Mouse (Mus musculus) gastrocnemius, postnatal 36 days (tissue): ENCODE data around the gene Tcf7l1. TPM values are rescaled to one million over a fixed set of nuclear protein-coding genes. Genes with fewer than 3 reads are reported as not detected.

Source experiments
- DNase-seq, 2 experiments: peaks; one replicate each; pipeline ENCODE4 v3.0.0; 2022
- intact Hi-C: fragments of 180-260 bp; cut with DNase I; formaldehyde crosslinking; loops from one replicate; pipeline ENCODE4 v1.15.1; 2025
- total RNA-seq, 2 experiments: library from RNA; stranded (reverse); gene quantifications; 2 replicates each; pipeline ENCODE4 v1.2.3; 2021

Gene Tcf7l1
- total RNA-seq, 2 experiments from 2014 or later, result 4.0 to 5.7 TPM

DNA sequence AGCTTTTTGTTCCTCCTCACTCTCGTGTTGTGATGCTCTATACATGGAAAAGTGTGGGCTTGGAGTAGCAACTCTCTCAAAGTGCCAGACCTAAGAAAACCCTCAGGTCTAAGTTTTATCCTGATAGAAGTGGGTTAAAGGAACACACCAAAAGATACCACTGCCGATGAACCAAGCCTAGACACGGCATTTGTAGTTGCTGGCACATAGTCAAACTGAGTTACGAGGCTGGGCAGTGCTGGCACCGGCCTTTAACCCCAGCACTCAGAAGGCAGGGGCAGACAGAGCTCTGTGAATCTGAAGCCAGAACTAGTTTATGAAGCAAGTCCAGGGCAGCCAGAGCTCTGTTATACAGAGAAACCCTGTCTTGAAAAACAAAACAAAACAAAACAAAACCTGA lies 181.4 kb downstream of the Tcf7l1 start:
- intact Hi-C loops, result no loop called here
- no peak for DNase-seq

DNA sequence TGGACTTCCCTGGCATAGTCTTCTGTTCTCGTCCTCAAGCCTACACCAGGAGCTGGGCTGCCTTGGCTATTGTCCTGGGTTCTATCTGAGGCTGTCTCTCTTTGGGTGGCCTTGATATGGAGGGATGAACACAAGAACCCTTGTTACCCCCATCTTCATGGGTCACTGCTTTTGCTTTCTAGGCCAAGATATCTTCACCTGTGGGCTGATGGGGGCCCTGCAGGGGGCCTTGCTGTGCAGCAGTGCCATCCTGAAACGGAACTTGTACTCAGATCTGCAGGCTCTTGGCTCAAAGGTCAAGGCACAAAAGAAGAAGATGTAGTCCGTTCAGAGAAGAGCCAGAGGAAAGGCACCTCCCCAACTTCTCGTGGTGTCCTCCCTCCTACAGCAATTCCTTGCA lies 182.0 kb downstream of the Tcf7l1 start:
- DNase-seq, result no peak
- intact Hi-C loops, result no loop called here

DNA sequence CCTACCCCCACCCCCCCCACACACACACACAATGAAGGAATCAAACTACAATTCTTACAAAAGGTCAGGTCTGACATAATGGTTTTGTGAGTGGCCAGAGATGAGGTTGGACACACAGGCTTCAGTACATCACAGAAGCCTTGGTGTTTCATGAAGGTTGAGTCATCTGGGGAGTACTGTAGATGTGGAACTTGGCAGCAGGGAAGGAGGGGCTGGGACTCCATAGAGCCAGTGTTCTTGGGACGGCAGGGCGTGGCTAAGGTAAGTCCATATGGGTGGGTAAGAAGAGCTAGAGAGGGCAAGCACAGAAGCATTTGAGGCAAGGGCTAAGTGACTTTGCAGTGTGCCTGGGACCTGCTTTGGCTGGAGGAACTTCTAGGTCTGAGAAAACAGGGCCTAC lies 185.0 kb downstream of the Tcf7l1 start:
- intact Hi-C loops, result no loop called here
- no peak for DNase-seq

DNA sequence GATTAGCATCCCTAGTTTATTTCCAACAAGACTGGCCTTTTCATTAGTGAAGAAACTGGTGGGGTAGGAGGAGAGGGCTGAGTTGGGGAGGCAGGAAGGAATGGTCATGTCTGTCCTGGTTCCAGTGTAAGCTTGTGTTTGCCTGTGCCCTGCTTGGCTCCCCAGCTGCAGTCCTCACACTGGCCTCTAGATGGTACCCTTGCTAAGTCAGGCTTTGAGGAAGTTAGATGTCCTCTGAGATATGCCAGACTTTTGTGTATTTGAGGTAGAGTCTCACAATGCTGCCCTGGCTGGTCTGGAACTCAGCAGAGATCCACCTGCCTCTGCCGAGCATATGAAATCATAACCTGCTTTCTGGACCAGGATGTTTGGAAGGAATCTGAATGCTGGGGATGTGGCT lies 187.3 kb downstream of the Tcf7l1 start:
- intact Hi-C loops, result no loop called here
- DNase-seq, result peak; percentile 71 to 74

DNA sequence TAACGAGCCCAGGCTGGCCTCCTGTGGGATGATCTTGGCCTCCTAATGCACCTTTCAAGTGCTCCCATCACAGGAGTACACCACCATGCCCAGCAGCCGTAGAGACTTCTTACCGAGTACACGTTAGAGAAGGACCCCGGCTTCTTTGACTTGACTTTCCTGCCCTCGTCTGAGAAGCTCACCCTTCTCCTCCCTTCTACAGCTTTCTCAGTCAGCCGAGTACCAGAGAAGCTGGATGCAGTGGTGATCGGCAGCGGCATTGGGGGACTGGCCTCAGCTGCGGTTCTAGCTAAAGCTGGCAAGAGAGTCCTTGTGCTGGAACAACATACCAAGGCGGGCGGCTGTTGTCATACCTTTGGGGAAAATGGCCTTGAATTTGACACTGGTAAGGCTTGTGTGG lies 188.3 kb downstream of the Tcf7l1 start:
- DNase-seq, result no peak
- intact Hi-C loops, result no loop called here

DNA sequence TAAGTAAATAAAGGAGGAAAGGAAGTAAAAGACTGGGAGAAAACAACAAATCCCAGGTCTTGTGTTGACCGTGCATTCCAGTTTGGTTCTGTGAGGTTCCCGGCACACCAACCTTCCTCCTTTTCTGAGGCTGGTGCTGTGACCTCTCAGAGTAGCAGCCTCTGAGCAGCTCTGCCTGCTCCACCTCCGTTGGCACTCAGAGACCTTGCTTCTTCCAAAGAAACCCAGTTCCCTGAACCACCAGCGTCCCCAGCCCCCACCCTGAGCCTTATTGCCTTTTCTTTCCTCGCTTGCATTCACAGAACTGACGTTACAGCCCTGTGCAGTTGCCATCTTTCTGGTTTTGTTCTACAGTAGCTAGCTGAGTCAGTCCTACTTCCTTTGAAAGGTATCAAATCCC lies 188.8 kb downstream of the Tcf7l1 start:
- intact Hi-C loops, result no loop called here
- DNase-seq, result no peak

DNA sequence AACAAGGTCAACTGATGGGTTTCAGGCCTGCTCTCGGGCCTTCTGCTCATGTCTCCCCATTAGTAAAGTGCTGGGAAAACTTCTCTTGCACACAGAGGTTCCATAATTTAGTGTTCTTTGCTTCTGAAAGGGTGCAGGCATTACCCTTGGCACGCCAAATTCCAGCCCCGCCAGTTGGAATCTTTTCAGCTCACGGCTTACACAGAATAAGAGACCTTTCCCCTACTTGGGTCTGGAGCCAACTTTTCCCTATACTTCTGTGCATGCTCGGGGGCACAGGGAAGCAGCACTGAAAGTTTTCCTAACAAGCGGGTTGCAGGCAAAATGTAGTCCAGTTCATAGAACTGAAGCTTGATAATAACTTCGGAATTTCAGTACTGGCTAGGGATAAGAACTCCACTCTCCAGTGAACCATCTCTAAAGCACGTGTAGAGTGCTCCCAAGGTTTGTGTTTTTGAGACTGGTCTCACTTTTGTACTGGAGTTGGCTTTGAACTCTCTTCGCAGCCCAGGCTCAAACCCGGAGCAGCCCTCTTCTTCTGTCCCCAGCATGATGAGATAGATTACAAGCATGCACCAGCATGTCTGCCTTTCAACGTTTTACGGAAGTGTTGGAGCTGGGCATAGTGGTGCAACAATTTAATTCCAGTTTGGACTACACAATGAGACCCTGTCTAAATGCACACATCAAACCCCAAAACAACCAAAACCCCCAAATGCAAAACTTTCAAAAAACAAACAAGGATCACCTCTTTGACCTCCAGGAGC lies 190.1 kb downstream of the Tcf7l1 start:
- DNase-seq, result peak in 1 of 2 experiments; percentile 25

DNA sequence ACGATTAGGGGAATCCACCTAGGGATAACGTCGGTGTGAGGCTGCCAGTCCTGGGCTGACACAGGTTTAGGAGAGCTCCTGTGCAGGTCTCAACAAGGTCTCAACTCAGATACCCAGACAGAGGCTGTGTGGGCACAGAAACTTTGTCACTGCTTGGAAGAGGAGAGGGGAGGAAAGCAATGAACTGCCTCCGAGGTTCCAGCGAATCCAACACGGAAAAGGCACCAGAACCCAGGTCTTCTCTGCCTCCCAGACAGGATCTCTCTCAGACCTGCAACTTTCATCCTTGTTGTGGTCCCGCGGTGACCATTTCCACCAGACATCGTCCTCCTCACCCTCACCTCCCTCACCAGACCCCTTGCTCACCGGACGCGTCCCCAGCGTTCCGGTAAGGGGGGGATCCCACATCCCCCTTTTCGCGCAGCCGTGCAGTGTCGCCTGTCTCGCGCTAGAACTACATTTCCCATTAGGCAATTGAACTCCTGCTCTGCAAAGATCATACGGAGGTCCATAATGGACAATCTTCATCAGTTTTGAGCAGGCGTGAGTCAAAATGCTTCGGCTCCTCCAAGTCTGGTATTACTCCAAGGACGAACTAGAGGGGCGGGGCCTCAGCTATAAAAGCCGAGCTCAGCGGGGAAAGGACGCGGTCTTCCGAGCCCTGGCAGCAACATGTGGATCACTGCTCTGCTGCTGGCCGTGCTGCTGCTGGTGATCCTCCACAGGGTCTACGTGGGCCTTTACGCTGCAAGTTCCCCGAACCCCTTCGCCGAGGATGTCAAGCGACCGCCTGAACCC lies 190.9 kb downstream of the Tcf7l1 start, which contains the start of the genes Elmod3 and Retsat:
Gene Elmod3 (minus strand): TSS at position 458 of the 798 bp plus-strand sequence.
Gene Retsat (plus strand): TSS at position 520 of the 798 bp plus-strand sequence.
- intact Hi-C loops, result no loop called here
- peak; percentile 93 to 94 for DNase-seq

More for the DNA sequence above, 190.1 kb downstream of the Tcf7l1 start:
- intact Hi-C loops, result no loop called here

DNA sequence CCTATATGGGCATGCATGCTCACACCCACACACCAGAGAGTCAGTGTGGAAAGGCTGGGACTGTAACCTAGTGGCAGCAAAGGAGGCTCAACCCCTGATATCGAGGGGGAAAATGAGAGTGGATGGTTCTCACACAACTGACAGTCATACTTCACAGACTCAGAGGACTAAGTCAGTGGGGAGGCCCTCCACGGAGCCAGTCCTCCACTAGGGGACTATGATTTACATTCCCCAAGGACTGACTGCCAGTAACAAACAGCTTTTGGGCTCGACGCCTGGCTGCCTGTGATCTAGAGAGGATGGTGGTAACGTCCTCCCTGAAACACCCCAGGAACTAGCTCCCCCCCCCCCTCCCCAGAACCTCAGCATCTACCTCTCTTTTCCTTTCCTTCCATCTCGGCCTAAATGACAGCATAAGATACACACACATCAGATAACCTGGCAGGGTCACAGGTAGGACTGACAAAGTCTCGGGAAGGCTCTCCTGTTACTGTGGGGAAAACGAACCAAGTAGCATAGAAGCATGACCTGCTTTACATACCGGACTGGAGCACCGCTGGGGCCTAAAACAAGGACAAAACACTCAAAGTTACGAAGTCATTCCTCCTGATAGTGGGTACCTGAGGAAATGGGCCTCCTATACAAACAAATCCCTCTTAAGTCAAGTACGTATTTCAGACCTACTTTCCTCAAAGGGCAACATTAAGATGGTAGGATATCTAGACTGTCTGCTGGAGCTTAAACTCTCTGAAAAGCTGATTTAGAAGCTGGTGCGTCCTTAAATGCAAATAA lies 191.8 kb downstream of the Tcf7l1 start:
- intact Hi-C loops, result no loop called here
- no peak for DNase-seq

DNA sequence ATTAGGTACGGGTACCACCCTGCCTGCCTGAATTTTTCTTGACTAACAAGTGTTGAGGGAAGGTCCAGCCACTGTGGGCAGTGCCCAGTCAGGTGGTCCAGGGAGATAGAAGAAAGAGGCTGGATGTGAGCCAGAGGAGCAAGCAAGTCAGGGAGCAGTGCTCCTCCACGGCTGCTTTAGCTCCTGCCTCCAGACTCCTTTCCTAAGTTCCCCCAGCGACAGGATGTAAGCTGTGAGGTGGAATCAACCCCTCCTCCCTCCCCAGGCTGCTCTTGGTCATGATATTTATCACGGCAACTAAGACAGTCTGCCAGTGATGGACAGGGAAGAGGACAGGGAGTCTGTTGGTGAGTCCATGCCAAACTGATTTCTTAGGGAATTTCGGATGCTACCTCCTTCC lies 195.1 kb downstream of the Tcf7l1 start:
- intact Hi-C loops, result no loop called here

DNA sequence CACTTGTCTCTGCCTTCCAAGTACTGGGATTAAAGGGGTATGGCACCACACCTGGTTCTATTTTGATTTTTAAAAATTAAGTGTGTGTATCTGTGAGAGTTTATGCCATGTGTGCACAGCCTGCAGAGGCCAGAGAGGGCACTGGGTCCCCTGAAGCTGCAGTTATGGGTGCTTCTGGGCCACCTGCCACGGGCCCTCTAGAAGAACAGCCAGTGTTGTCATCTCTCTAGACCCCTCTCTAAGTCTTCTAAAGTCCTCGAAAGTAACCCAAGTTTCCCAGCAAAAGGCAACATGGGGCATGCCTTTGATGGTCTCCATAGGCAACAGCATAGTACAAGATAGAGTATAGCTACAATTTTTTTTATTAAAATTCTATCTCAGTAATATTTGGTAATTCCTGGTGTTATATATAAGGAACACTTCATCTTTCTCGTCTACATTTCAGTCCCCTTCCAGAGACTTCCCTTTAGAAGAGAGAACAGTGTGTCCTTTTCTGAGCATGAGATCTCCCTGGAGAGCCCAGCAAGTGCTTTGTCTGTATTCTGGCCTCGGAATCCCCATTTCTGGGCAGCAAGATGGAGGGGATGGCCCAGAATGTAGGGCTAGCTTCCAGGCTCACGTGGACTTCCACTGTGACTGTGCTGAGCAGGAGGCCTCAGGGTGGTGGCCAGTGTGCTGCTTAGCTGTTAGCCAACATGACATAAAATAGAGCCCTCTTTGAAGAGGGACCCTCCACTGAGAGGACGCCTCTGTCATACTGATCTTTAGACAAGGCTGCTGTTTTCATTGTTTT lies 195.8 kb downstream of the Tcf7l1 start:
- peak; percentile 47 to 66 for DNase-seq
- intact Hi-C loops, result no loop called here

More for the DNA sequence above, 195.1 kb downstream of the Tcf7l1 start:
- no peak for DNase-seq

DNA sequence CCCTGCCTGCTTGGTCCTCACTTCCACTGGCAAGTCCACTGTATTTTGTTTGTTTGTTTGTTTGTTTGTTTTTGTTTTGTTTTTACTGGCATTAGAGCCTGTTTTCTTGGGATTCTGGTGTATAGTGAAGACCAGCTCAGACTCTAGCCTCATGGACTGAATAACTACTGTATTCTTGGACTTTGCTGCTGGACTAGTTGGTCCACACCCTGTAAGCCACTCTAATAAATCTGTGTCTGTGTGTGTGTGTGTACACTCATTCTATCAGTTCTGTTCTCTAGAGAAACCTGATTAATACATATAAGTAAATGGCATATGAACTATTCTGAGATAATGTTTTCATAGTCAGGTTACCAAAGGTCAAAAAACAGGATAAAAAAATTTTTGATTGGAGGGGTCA lies 198.9 kb downstream of the Tcf7l1 start:
- DNase-seq, result no peak
- intact Hi-C loops, result no loop called here

DNA sequence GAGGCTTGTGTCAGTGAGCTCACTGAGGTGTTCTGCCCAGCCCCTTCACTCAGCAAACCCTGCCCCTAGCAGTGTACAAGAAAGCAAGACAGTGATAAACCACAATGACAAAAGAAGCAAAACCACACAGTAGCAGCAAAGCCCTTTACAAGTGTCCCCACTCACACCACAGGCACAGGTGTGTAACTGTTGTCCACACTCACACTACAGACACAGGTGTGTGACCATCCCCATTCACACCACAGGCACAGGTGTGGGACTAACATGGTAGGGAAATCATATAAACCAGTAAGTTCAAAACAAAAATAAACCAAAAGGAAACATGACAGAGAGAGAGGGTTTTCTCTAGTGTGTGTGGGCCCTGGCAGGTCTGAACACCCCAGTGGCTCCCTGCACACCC lies 200.7 kb downstream of the Tcf7l1 start:
- DNase-seq, result no peak

DNA sequence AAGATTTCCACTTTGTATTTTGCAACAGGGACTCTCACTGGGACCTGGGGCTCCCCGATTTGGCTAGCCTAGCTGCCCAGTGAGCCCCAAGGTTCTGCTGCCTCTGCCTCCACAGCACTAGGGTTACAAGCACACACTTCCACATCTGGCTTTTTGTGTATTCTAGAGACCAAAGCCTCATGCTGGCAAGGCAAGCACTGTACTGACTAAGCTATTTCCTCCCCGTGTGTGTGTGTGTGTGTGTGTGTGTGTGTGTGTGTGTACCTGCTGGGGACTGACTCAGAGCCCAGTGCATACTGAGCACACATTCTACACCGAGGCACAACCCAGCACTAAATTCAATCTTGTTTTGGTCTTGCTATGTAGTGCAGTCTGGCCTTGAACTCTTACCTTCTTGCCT lies 202.4 kb downstream of the Tcf7l1 start:
- no peak for DNase-seq
- intact Hi-C loops, result no loop called here

More for the DNA sequence above, 200.7 kb downstream of the Tcf7l1 start:
- intact Hi-C loops, result no loop called here

DNA sequence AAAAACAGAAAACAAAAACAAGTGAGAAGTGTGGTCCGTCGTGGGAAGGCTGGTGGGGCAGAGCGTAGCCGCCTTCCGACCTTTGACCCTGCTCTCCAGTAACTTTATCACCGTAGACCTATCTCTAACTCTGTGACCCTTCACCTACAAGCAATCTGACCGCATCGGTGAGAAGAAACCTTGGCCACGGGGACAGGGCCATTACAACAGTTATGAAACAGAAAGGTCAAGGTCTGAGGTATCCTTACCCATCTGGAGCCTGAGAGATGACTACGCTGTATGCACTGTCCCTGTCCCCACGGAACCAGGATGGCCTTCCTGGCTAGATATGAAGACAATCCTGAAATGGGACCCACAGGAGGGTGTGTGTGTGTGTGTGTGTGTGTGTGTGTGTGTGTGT lies 204.9 kb downstream of the Tcf7l1 start:
- intact Hi-C loops, result no loop called here
- no peak for DNase-seq

DNA sequence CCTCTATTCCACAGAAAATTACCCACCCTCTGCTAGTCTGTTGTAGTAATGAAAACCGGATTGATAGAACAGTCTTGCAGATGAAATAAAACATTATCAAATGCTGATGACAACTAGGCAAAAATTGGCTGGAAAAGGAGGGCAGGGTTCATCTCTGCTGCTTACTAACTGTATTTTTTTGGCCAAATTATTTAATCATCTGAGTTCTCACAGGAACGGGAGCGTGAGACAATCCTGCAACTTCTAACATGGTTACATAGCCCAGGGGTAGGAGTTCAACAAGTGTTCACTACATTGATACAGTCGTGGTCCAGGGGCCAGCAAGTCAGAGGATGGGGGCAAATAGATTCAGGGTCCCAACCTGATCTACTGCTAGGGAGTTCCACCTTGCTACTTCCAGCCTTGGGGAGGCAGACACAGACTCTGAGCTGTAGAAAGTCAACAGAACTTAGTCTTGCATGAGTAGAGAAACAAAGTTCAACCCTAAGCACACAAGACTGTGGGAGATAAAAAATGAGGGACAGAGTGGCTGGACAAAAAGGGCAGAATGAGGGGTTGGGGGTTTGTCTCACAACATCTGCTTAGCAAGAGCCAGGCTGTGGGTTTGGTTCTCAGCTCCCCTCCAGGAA lies 205.7 kb downstream of the Tcf7l1 start:
- intact Hi-C loops, result no loop called here
- DNase-seq, result no peak

DNA sequence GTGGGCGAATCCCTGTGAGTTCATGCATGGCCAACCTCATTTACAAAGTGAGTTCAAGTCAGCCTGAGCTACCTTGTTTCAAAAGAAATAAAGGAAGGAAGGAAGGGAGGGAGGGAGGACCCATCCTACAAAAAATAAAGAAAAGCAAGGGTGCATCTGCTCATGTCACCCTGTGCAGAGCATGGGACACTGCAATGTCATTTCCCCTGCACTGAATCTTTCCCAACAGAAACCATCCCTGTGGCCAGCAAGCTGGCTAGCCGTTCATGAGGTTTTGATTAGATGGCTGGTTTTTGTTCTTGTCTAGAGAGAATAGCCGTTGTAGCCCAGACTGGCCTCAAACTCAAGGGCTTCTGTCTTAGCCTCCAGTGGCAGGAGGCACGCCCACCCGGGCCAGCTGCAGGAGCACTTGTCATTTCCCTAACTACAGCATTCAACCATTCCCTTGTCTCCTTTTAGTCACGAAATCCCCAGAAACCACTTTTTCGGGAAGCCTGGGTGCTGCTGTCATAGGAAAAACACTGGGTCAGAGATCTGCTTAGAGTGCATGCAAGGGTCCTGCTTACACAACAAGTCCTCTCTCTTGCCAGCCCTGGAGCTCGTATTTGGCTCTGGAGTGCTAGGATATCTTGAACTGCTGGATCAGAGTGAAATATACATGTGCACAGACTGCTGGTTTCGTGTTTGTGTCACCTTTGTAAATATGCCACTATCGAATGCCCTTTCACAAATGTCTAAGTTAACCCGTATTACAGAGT lies 207.2 kb downstream of the Tcf7l1 start:
- peak in 1 of 2 experiments; percentile 36 for DNase-seq
- intact Hi-C loops, result no loop called here
